Mouse (Mus musculus): ENCODE results near the gene Myh9.

DNA sequence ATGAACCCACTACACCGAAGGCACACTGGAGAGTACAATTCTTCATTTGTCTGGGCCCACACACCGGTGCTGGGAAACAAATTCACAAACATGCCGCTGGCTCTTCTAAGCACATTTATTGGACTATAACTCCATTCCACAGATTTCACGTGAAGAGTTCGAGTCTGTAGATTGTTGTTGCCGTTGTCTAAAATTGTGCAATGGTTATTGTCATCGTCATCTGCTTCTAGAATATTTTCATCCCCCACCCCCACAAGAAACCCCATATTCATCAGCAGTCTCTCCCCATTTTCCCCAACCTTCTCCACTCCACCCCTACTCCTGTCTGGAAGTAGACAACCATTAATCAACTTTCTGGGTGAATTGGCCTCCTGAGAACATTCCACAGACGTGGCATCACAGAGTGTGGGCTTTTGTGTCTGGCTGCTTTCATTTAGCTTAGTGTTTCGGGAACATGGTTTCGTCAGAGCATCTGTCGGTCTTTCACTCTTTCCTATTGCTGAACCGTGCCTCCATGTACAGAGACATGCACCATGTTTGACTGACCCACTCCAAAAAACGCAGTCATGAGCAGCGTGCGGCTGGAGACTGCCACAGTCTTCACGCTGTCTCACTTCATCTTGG, 6.6 kb upstream of the Myh9 start:
- no peak for TF ChIP-seq EP300 (IDR thresholded peaks at IDR 0.05; ENCODE audit: low read depth)
- no peak for TF ChIP-seq CTCF (IDR thresholded peaks at IDR 0.05; ENCODE audit: low read depth)

Data from heart, postnatal 0 days (tissue).